Mouse (Mus musculus): ENCODE data around the gene Prdx2. TPM values are rescaled to one million over a fixed set of nuclear protein-coding genes. Genes with fewer than 3 reads are reported as not detected.

Prdx2 gene
- polyA plus RNA-seq, 1 experiment from 2014 or later: 1,272 TPM

DNA sequence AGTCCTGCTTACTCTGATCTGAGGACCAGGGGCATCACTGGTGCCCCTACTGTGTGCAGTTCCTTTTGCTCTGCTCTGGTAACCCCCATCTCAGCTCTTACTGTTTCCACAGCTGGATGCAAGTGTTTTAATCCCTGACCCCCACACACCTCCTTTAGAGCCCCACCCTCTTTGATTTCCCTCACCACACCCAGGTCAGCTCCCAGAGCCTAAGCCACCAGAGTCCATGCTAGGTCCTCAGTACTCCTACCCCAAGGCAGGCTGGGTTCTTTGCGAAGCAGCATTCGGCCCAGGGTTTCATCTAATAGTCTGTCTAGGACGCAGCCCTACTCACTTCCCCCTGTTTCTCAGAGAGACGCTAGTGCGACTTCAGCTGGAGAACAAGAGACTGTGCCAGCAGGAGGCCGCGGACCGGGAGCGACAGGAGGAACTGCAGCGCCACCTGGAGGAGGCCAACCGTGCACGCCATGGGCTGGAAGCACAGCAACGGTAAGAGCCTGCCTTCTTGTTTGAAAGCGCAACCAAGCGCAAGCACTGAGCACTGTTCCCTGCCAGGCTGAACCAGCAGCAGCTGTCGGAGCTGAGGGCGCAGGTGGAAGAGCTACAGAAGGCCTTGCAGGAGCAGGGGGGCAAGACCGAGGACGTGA is 28.4 kb downstream of the Prdx2 start:
- peaks cover 17% of the 10 kb centered on the region for H3K4me1 ChIP-seq
- H3K27ac ChIP-seq (replicated peaks): peak overlapping the region; percentile 53; the same call in 1 of the 2 replicates

GRCm38 (mm10) chr8:85007686-85008085 is 38.3 kb downstream of the Prdx2 start:
- no peak overlapping the region for H3K27ac ChIP-seq (replicated peaks)
- H3K36me3 ChIP-seq (replicated peaks): peaks cover 3% of the 10 kb centered on the region; the same call in 1 of the 2 replicates
- peak; percentile 55 for DNase-seq (ENCODE audit: low spot score)
- no peaks in the 10 kb centered on the region; the same call in 1 of the 2 replicates for H3K4me1 ChIP-seq
- 14% methylated on average over 25 of the region's 25 CpGs for WGBS
- H3K4me3 ChIP-seq: no peak overlapping the region
- peaks cover 57% of the 10 kb centered on the region for H3K27me3 ChIP-seq (replicated peaks; ENCODE audit: low read depth, poor library complexity, severe bottlenecking)
- no peaks in the 10 kb centered on the region for H3K9me3 ChIP-seq

More for the DNA sequence above, 28.4 kb downstream of the Prdx2 start:
- DNase-seq (ENCODE audit: low spot score): peak; percentile 92
- Histone ChIP-seq H3K4me3 (peak overlapping the region; percentile 42), H3K9me3 (no peaks in the 10 kb centered on the region), H3K36me3 (replicated peaks) (peaks cover 12% of the 10 kb centered on the region; the same call in 1 of the 2 replicates), H3K27me3 (replicated peaks; ENCODE audit: low read depth, poor library complexity, severe bottlenecking) (peaks cover 37% of the 10 kb centered on the region)
- 5% methylated on average over 19 of the region's 19 CpGs for WGBS

GRCm38 (mm10) chr8:85011242-85011641 is 41.9 kb downstream of the Prdx2 start:
- H3K27ac ChIP-seq (replicated peaks): no peak overlapping the region
- peaks cover 81% of the 10 kb centered on the region for H3K27me3 ChIP-seq (replicated peaks; ENCODE audit: low read depth, poor library complexity, severe bottlenecking)
- H3K9me3 ChIP-seq: no peaks in the 10 kb centered on the region
- H3K4me3 ChIP-seq: no peak overlapping the region
- WGBS: 17% methylated on average over 28 of the region's 28 CpGs
- peak; percentile 27 for DNase-seq (ENCODE audit: low spot score)
- peaks cover 6% of the 10 kb centered on the region for H3K4me1 ChIP-seq
- H3K36me3 ChIP-seq (replicated peaks): no peaks in the 10 kb centered on the region

DNA sequence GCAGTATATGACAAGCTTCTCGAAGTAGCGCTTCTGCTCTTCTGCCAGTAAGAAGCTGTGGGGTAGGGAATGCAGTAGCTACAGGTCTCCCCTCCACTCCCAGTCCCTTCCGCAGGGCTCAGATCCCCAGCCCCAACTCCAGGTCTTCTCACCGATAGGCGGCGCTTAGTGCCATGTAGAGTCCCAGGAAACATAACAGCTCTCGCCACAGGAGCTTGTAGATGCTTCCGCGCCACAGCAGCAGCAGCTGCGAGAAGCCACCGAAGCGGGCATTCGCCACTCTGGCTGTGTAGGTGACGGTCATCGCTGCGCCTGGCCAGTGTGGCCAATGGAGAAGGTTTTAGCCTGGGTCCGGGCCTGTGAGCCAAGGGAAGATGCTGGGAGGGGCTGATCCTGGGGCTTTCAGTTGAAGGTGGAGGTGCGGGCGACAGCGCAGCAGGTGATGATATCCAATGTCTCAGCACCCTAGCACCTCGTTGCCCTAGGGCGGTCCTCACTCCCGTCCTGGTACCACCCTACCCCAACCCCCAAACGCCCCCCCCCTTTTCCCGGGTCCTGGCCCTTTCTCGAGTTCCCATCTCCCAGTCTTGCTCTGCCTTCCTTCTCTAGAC is 43.9 kb downstream of the Prdx2 start:
- peaks cover 6% of the 10 kb centered on the region for H3K4me1 ChIP-seq
- peak overlapping the region; percentile 53 for H3K4me3 ChIP-seq
- peak; percentile 80 for DNase-seq (ENCODE audit: low spot score)
- peaks cover 17% of the 10 kb centered on the region for H3K36me3 ChIP-seq (replicated peaks)
- 4% methylated on average over 26 of the region's 26 CpGs for WGBS
- H3K27ac ChIP-seq (replicated peaks): no peak overlapping the region
- peaks cover 62% of the 10 kb centered on the region for H3K27me3 ChIP-seq (replicated peaks; ENCODE audit: low read depth, poor library complexity, severe bottlenecking)
- H3K9me3 ChIP-seq: no peaks in the 10 kb centered on the region

- peaks cover 6% of the 10 kb centered on the region for H3K4me1 ChIP-seq
- H3K27ac ChIP-seq (replicated peaks): no peak within 1 kb of the TSS
- H3K4me3 ChIP-seq: peak within 1 kb of the TSS; percentile 53
- H3K36me3 ChIP-seq (replicated peaks): peaks cover 28% of the 10 kb centered on the region
- peaks cover 51% of the 10 kb centered on the region for H3K27me3 ChIP-seq (replicated peaks; ENCODE audit: low read depth, poor library complexity, severe bottlenecking)
- DNase-seq (ENCODE audit: low spot score): no peak
- 44% methylated on average over 2 of the region's 2 CpGs for WGBS
- no peaks in the 10 kb centered on the region for H3K9me3 ChIP-seq
Measured at GRCm38 (mm10) chr8:85014431-85014830, 45.0 kb downstream of the Prdx2 start, which contains the start of gene Best2. Gene Best2, minus strand, starts transcription at chr8:85014531.

DNA sequence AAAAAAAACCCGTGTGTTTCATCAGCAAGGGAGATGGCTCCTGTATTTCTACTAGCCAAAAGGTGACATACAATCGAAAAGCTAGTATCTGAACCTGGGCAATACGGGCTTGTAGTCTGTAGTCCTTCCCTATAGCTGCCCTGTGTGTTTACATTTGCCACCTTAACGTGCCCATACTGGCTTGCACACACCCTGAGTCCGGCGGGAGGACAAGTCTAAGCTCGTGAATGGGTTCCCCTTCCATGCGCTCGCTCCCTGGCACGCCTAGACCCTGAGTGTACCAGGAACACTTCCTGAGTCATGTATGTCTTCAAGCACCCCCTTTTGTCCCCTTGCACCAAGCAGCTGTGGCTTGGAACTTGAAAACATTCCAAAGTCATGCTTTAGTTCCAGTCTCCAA is 47.3 kb downstream of the Prdx2 start:
- 68% methylated on average over 10 of the region's 10 CpGs for WGBS

DNA sequence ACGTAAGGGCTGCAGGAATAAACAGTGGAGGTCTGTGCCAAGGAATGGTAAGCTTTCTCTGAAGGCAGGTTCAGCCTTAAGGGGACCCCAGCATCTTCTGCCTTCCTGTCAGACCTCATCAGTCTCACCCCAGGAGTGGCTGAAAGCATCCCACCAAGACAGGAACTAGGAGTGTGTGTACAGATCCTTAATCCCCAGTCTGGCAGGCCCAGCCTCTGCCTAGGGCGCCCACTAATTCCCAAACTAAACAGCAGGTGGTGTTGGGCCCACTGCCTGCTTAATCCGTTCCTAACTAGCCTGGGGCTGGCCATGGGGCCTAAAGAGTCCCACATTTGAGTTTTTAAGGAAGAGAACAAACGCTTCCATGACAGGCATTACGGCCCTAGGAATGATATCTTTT is 47.8 kb downstream of the Prdx2 start:
- Histone ChIP-seq H3K27me3 (replicated peaks; ENCODE audit: low read depth, poor library complexity, severe bottlenecking) (peaks cover 29% of the 10 kb centered on the region), H3K36me3 (replicated peaks) (peaks cover 55% of the 10 kb centered on the region), H3K4me1 (peaks cover 6% of the 10 kb centered on the region), H3K9me3 (no peaks in the 10 kb centered on the region), H3K27ac (replicated peaks) (no peak overlapping the region), H3K4me3 (no peak overlapping the region)
- 31% methylated on average over 5 of the region's 5 CpGs for WGBS
- no peak for DNase-seq (ENCODE audit: low spot score)

More for the DNA sequence above, 47.3 kb downstream of the Prdx2 start:
- no peak for DNase-seq (ENCODE audit: low spot score)
- Histone ChIP-seq H3K4me3 (no peak overlapping the region), H3K36me3 (replicated peaks) (peaks cover 51% of the 10 kb centered on the region), H3K9me3 (no peaks in the 10 kb centered on the region), H3K27ac (replicated peaks) (no peak overlapping the region), H3K4me1 (peaks cover 6% of the 10 kb centered on the region), H3K27me3 (replicated peaks; ENCODE audit: low read depth, poor library complexity, severe bottlenecking) (peaks cover 34% of the 10 kb centered on the region)

GRCm38 (mm10) chr8:85021514-85022055 is 52.2 kb downstream of the Prdx2 start:
- no peak overlapping the region for H3K4me3 ChIP-seq
- no peaks in the 10 kb centered on the region for H3K9me3 ChIP-seq
- no peaks in the 10 kb centered on the region for H3K27me3 ChIP-seq (replicated peaks; ENCODE audit: low read depth, poor library complexity, severe bottlenecking)
- no peak for DNase-seq (ENCODE audit: low spot score)
- H3K27ac ChIP-seq (replicated peaks): no peak overlapping the region
- peaks cover 22% of the 10 kb centered on the region for H3K4me1 ChIP-seq
- H3K36me3 ChIP-seq (replicated peaks): peaks cover 74% of the 10 kb centered on the region
- 96% methylated on average over 3 of the region's 3 CpGs for WGBS

GRCm38 (mm10) chr8:85023846-85024245 is 54.5 kb downstream of the Prdx2 start:
- H3K4me3 ChIP-seq: peak overlapping the region; percentile 99

More at GRCm38 (mm10) chr8:85023846-85024245, 54.5 kb downstream of the Prdx2 start:
- H3K36me3 ChIP-seq (replicated peaks): peaks cover 56% of the 10 kb centered on the region
- H3K27ac ChIP-seq (replicated peaks): no peak overlapping the region
- DNase-seq (ENCODE audit: low spot score): no peak
- H3K9me3 ChIP-seq: no peaks in the 10 kb centered on the region
- WGBS: 94% methylated on average over 3 of the region's 3 CpGs
- peaks cover 35% of the 10 kb centered on the region for H3K4me1 ChIP-seq
- no peaks in the 10 kb centered on the region for H3K27me3 ChIP-seq (replicated peaks; ENCODE audit: low read depth, poor library complexity, severe bottlenecking)

Small RNA genes lying within 50 kb of the gene (microRNA-seq; reads per million reads assigned to microRNA genes)
- not detected for gene Gm24197

Other genes starting within 250 kb of the Prdx2 start
- 1.6 and 3.6 TPM in 2 replicates for gene G430095P16Rik, start 246.6 kb upstream of the Prdx2 start, polyA plus RNA-seq (2016; fragmentation: Nextera tagmentation; extraction: Ambion mirVana)
- 0.29 and 0.77 TPM in 2 replicates for gene Nfix, start 169.2 kb upstream of the Prdx2 start, polyA plus RNA-seq (2016; fragmentation: Nextera tagmentation; extraction: Ambion mirVana)
- 2.8 and 3.0 TPM in 2 replicates for gene Dand5, start 146.8 kb upstream of the Prdx2 start, polyA plus RNA-seq (2016; fragmentation: Nextera tagmentation; extraction: Ambion mirVana)
- 45.2 and 47.3 TPM in 2 replicates for gene Gadd45gip1, start 138.1 kb upstream of the Prdx2 start, polyA plus RNA-seq (2016; fragmentation: Nextera tagmentation; extraction: Ambion mirVana)
- 112 and 122 TPM in 2 replicates for gene Rad23a, start 128.9 kb upstream of the Prdx2 start, polyA plus RNA-seq (2016; fragmentation: Nextera tagmentation; extraction: Ambion mirVana)
- 758 and 801 TPM in 2 replicates for gene Calr, start 122.7 kb upstream of the Prdx2 start, polyA plus RNA-seq (2016; fragmentation: Nextera tagmentation; extraction: Ambion mirVana)
- 133 and 138 TPM in 2 replicates for gene Farsa, start 112.6 kb upstream of the Prdx2 start, polyA plus RNA-seq (2016; fragmentation: Nextera tagmentation; extraction: Ambion mirVana)
- gene Syce2, start 97.5 kb upstream of the Prdx2 start, polyA plus RNA-seq (2016; fragmentation: Nextera tagmentation; extraction: Ambion mirVana): 77.8 and 83.7 TPM in 2 replicates
- gene Gcdh, start 75.7 kb upstream of the Prdx2 start, polyA plus RNA-seq (2016; fragmentation: Nextera tagmentation; extraction: Ambion mirVana): 49.6 and 51.8 TPM in 2 replicates
- 14.5 and 15.6 TPM in 2 replicates for gene Klf1, start 67.7 kb upstream of the Prdx2 start, polyA plus RNA-seq (2016; fragmentation: Nextera tagmentation; extraction: Ambion mirVana)
- 6.1 and 10.1 TPM in 2 replicates for gene Dnase2a, start 61.0 kb upstream of the Prdx2 start, polyA plus RNA-seq (2016; fragmentation: Nextera tagmentation; extraction: Ambion mirVana)
- 2.3 and 3.4 TPM in 2 replicates for gene Mast1, start 32.2 kb upstream of the Prdx2 start, polyA plus RNA-seq (2016; fragmentation: Nextera tagmentation; extraction: Ambion mirVana)
- gene Rtbdn, start 22.6 kb upstream of the Prdx2 start, polyA plus RNA-seq (2016; fragmentation: Nextera tagmentation; extraction: Ambion mirVana): 0.36 and 0.91 TPM in 2 replicates
- gene Gm49661, start 154 bp upstream of the Prdx2 start, polyA plus RNA-seq (2016; fragmentation: Nextera tagmentation; extraction: Ambion mirVana): not detected in 2 replicates
- gene Rnaseh2a, start 180 bp downstream of the Prdx2 start, polyA plus RNA-seq (2016; fragmentation: Nextera tagmentation; extraction: Ambion mirVana): 147 and 148 TPM in 2 replicates
- 6.6 and 6.7 TPM in 2 replicates for gene Junb, start 9.1 kb downstream of the Prdx2 start, polyA plus RNA-seq (2016; fragmentation: Nextera tagmentation; extraction: Ambion mirVana)
- gene Hook2, start 21.0 kb downstream of the Prdx2 start, polyA plus RNA-seq (2016; fragmentation: Nextera tagmentation; extraction: Ambion mirVana): 19.5 and 20.0 TPM in 2 replicates
- gene Best2, start 44.9 kb downstream of the Prdx2 start, polyA plus RNA-seq (2016; fragmentation: Nextera tagmentation; extraction: Ambion mirVana): 0.08 TPM in 1 of 2 replicates, not detected in the other
- 157 TPM in 2 replicates for gene Asna1, start 55.7 kb downstream of the Prdx2 start, polyA plus RNA-seq (2016; fragmentation: Nextera tagmentation; extraction: Ambion mirVana)
- 154 and 157 TPM in 2 replicates for gene Trir, start 57.2 kb downstream of the Prdx2 start, polyA plus RNA-seq (2016; fragmentation: Nextera tagmentation; extraction: Ambion mirVana)
- 31.2 and 31.5 TPM in 2 replicates for gene Tnpo2, start 67.3 kb downstream of the Prdx2 start, polyA plus RNA-seq (2016; fragmentation: Nextera tagmentation; extraction: Ambion mirVana)
- 21.4 and 25.1 TPM in 2 replicates for gene Fbxw9, start 90.5 kb downstream of the Prdx2 start, polyA plus RNA-seq (2016; fragmentation: Nextera tagmentation; extraction: Ambion mirVana)
- gene Gm5741, start 98.4 kb downstream of the Prdx2 start, polyA plus RNA-seq (2016; fragmentation: Nextera tagmentation; extraction: Ambion mirVana): not detected in 2 replicates
- gene Dhps, start 102.2 kb downstream of the Prdx2 start, polyA plus RNA-seq (2016; fragmentation: Nextera tagmentation; extraction: Ambion mirVana): 70.5 and 74.5 TPM in 2 replicates
- gene Wdr83os, start 111.2 kb downstream of the Prdx2 start, polyA plus RNA-seq (2016; fragmentation: Nextera tagmentation; extraction: Ambion mirVana): 126 and 127 TPM in 2 replicates
- 64.3 and 65.8 TPM in 2 replicates for gene Wdr83, start 111.7 kb downstream of the Prdx2 start, polyA plus RNA-seq (2016; fragmentation: Nextera tagmentation; extraction: Ambion mirVana)
- gene Man2b1, start 113.7 kb downstream of the Prdx2 start, polyA plus RNA-seq (2016; fragmentation: Nextera tagmentation; extraction: Ambion mirVana): 26.1 and 27.2 TPM in 2 replicates
- 1.6 and 1.9 TPM in 2 replicates for gene Zfp791, start 153.5 kb downstream of the Prdx2 start, polyA plus RNA-seq (2016; fragmentation: Nextera tagmentation; extraction: Ambion mirVana)
- gene Cks1brt, start 182.3 kb downstream of the Prdx2 start, polyA plus RNA-seq (2016; fragmentation: Nextera tagmentation; extraction: Ambion mirVana): not detected in 2 replicates